Mouse (Mus musculus) regulatory T cell (primary cell): ENCODE data around the gene Glod5.
"Not testable (repeated sequence)": the region's sequence is repeated elsewhere in the genome, so short reads cannot be mapped to it uniquely, and the experiment has no call there.

Source experiments
- in situ Hi-C: fragments of 300-600 bp; cut with MboI, MseI; formaldehyde crosslinking; loops from one replicate; pipeline ENCODE4 v1.15.1; 2025; ENCODE audit warnings: high pct_unique_total_duplicates

Glod5 gene

DNA sequence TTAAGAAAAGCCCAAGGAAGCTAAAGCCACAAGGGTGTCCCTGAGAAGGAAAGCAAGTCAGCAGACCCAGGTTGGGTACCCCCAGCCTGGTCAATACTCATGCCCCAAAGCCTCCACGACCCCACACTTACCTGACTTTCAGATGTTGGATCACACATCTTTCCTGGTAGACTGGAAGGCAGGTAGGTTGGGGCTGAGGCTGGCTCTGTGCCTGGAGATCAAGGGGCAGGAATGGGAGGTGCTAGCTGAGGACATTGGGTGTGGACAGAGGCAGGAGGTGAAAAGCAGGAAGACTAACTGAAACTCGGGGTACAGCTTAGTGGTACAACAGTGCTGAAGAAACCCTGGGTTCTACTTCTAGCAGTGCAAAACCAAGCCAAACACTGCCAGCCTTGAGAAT lies at the start of gene Glod5:
Gene Glod5 (minus strand): TSS at position 207 of the 400 bp plus-strand sequence.
- in situ Hi-C loops = no loop called here

DNA sequence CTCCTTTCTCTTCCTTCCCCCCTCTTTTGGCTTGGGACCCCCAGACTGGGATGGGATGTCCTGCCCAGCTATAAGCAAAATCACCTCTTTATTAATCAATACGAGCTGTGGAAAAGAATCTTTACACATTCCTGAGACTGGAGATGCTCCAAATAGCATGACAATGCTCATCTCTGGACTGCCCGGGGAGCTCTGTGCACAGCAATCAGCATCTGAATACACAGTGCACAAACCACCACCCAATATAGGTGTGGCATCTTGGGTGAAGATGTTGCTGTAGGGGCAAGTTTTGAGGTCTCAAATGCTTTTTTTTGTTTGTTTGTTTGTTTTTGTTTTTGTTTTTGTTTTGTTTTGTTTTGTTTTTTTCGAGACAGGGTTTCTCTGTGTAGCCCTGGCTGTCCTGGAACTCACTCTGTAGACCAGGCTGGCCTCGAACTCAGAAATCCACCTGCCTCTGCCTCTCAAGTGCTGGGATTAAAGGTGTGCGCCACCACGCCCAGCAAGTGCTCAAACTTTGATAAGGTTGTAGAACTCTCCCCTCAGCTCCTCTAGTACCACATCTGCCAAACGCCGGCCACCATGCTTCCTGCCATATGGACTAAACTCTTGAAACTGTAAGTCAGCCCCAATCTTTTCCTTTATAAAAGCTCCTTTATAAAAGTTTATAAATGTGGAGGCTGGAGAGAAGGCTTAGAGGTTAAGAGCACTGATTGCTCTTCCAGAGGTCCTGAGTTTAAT lies 32.9 kb upstream of the Glod5 start:
- in situ Hi-C loops = not testable (repeated sequence)

DNA sequence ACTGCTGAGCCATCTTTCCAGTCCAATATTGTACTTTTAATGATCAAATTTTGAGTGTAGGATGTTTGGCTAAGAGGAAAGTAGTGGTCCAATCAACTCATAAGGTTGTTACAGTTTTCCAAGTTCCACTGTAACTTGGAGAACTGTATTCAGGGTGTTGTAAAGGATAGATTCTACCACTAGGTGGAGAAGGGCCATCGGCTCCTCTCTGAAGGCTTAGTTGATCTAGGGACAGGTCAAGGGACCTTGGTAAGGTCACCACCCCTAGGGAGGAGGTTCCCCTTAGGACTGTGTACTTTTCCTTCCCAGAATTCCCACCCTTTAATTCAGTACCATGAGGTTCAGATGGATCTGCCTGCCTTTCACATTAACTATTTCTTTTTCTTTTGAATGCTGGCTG lies 14.7 kb upstream of the Glod5 start:
- in situ Hi-C loops = no loop called here

DNA sequence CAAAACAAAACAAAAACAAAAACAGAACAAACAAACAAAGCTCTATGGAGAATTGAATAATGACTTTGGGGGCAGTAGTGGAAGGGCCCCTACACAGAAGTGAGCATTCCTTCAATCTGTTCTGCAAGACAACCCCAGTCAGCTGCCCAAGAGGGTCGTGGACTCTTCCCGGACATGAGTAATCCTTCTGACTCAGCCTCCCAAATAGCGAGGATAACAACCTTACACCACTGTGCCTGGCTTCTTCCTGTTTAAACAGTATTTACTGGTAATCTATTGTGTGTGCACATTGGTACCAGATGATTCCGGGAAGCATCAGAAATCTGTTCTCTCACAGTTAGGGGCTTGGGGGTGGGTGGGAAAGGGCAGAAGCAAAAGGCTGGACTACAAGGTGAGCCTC lies 8.5 kb upstream of the Glod5 start:
- in situ Hi-C loops = no loop called here

DNA sequence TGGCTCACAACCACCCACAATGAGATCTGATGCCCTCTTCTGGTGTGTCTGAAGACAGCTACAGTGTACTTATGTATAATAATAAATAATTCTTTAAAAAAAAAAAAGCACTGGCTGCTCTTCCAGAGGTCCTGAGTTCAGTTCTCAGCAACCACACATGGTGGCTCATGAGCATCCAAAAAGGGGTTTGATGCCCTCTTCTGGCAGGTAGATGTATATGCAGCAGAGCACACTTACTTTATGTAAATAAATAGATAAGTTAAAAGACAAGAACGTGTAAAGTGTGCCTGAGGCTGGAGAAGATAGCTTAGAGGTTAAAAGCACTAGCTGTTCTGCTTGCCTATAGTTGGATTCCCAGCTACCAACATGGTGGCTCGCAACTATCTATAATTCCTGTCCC lies 6.5 kb upstream of the Glod5 start:
- in situ Hi-C loops = loop anchor here (5.0 kb wide), 1 partner anchor 112 kb away; no protein-coding TSS in a partner anchor

DNA sequence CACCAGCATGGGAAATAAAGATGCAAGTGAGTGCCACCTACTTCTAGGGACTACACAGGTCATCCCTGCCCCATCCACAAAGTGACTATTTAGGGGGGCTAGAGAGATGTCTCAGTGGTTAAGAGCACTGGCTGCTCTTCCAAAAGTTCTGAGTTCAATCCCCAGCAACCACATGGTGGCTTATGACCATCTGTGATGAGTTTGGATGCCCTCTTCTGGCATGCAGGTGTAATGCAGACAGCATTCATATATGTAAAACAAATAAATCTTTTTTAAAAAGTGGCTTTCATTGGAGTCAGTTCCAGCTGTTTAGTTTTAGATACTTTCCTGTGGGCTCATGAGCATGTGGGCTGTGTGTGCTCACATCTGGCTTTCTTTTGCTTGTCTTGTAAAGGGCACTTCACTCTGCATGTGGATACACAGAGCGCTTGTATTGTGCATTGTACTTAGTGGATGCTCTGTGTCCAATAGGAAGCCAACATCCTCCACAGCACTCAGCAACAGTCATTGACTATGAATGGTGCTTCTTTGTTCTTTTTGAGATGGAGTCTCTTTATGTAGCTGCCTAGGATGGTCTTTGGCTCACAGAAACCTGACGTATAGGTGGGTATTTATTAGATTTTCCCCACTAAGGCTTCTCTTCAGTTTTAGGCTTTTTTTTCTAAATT lies 2.0 kb upstream of the Glod5 start:
- in situ Hi-C loops = loop anchor here (5.0 kb wide), 1 partner anchor 108 kb away; no protein-coding TSS in a partner anchor

DNA sequence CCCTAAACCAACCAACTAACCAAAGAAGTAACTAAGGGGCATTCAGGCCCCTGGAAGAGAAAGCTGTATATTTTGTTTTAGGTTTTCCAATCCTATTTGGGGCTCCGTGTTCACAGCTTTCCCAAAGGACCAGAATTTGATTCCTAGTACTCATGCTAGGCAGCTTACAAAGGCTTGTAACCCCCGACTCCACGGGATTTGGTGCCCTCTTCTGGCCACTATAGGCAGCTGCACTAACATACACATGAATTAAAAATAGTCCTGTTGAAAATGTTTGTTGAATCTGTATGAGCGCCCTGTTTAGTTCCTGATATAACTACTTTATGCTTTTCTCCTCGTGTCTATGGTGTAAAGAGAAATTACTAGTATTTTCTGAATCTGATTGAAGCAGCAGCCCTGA lies 1.1 kb downstream of the Glod5 start:
- in situ Hi-C loops = no loop called here

DNA sequence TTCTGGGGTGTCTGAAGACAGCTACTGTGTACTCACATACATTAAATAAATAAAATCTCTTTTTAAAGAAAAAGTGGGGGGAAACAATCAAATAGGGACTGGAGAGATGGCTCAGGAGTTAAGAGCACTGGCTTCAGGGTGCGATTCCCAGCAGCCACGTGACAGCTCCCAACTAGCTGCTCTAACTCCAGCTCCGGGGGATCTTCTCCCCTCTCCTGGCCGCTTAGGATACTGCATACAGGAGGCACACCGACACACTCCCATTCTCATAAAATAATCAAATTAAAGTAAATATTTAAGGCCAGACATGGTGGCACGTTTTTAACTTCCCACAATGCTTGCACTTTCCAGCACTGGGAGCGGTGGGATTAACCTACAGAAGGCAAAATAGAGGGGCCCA lies 2.6 kb downstream of the Glod5 start:
- in situ Hi-C loops = not testable (repeated sequence)

DNA sequence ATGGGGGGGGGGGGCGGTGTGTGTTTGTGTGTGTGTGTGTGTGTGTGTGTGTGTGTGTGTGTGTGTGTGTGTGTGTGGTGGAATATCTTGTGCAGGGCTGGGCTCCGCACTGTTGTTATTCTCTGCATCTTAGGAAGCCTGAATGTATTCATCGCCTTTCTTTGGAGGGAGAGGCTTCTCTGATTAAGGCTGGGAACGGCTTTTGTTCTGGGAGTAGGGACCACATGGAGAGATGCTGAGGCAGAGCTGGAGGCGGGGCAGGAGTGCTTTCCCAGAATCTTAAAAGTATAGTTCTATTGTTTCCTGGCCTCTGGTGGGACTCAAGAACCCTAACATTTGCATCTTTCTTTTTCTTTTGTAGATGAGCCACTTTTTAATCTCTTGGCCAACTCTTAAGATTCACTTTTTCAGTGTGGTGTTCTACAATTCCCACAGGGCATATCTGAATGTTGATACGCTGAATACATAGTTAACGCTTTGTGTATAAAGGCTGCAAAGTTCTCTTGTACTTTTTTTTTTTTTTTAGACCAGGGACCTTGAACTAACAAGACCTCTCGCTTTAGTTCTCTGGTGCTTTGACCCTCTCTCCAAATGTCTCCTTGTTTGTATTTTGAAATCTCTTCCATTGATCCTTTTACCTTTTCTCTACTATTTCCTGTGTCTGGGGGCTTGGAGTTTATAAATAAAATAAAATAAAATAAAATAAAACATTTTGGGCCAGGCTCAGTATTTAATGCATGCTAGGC lies 4.5 kb downstream of the Glod5 start:
- in situ Hi-C loops = no loop called here

DNA sequence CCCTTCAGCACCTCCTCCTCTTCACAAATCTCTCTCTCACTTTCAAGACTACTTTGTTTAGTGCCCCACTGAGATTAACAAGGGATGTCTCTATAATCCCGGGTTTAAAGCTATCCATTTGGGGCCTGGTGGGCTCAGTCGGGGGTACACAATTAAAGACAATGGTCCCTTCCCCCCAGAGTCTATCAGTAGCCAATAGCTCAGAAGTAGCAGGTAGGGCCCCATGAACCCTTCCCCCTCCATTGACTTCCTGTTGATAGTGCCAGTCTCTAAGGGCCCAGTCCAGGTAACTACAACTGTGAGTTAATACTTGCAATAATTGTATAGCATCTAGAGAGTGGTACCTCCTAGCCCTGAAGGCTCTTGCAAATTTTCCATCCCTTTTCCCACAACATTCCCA lies 5.1 kb downstream of the Glod5 start:
- in situ Hi-C loops = no loop called here

DNA sequence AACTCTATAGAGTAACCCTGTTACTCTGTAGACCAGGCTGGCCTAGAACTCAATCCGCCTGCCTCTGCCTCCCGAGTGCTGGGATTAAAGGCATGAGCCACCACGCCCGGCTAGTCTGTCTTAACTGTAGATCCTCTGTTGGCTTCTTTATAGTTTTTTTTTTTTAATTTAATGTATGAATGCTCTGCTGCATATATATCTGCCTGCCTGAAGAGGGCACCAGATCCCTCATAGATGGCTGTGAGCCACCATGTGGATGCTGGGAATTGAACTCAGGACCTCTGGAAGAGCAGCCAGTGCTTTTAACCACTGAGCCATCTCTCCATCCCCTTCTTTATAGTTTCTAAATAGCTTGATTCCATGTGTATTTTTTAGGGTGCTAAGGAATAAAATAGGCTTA lies 8.9 kb downstream of the Glod5 start:
- in situ Hi-C loops = not testable (repeated sequence)

DNA sequence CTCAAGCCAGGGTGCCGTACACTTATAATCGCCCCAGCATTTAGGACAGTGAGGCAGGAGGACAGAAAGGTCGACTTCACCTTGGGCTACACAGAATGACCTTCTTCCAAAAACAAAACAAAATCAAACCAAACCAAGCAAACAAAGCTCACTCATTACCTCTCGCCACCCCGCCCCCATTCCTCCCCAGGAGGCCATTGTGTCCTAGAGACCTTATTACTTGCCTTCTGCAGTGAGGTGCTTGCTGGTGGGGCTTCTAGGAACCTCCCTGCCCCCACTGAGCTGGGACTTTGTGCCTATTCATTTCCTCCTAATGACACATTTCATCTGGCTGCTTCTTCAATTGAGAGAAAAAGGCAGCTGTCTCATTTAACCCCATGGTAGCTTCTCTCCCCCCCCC lies 9.7 kb downstream of the Glod5 start:
- in situ Hi-C loops = no loop called here

DNA sequence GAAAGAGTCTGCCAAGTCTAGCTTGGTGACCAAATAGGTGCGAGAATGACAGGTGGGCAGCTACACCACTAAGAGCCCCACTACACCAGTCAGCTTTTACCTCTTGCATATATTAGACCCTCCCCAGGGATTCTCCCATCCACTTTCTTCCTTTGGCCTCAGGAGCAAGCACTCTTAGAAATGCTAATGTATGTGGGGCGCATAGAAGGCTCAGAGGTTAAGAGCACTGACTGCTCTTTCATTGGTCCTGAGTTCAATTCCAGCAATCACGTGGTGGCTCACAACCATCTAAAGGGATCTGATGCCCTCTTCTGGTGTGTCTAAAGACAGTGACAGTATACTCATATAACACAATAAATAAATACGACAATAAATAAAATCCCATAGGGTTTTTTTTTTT lies 15.3 kb downstream of the Glod5 start:
- in situ Hi-C loops = no loop called here

DNA sequence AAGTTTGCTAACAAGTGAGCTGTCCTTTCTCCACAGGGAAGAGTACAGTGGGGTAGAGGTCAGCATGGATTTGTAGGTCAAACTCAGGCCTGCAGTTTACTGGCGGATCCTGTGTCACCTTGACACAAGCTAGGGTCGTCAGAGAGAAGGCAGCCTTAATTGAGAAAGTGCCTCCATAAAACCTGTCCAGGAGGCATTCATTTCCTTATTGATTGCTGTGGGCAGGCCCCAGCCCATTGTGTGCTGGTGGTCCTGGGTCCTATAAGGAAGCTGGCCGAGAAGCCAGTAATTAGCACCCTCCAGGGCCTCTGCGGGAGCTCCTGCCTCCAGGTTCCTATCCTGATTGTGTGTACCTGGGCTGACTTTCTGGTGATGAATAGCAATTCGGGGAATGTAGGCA lies 16.3 kb downstream of the Glod5 start:
- in situ Hi-C loops = no loop called here

DNA sequence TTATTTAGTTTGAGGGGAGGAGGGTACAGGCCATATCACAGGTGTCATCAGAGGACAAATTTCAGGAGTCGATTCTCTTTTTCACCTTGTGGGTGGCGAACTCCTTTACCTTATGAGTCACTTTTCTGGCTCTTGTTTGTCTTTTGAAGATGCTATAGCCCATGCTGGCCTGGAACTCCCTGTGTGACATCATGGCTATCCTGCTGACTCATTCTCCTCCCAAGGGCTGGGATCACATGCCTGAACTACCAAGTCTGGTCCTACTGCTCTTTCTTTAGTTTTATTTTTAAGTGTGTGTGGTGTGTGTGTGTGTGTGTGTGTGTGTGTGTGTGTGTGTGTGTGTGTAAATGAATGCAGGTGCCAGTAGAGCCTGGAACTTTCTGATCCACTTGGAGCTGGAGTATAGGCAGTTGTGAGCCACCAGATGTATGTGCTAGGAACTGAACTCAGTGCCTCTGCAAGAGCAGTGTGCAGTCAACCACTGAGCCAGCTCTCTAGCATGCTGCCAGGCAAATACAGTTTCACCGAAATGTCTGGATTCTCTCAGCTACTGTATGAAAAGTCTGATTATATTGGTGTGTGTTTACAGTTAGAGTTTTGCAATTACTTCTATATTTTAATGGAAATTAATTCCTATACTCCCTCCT lies 17.6 kb downstream of the Glod5 start:
- in situ Hi-C loops = no loop called here

DNA sequence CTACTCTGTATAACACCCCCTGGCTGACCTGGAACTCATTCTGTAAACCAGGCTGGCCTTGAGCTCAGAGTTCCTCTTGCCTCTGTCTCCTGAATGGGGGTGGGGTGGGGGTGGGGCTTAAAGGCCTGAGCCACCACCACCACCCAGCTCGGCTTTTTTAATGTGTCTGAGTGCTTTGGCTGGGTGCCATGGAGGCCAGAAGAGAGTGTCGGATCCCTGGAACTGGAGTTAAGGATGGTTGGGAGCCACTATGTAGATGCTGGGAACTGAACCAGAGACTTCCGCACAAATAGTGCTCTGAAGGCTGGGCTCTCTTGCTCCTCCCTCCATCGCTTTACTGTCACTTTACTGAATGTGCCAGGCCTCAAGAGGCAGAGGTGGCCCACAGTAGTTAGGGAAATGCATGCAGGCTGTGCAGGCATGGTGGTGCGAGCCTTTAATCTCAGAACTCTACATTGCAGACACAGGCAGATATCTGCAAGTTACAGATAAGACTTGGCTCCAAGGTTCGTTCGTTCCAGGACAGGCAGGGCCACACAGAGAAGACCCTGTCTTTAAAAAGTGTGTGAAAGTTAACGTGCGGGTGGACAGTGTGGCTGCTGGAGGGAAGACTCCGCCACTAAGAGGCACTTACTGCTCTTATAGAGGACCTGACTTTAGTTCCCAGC lies 25.1 kb downstream of the Glod5 start:
- in situ Hi-C loops = no loop called here

DNA sequence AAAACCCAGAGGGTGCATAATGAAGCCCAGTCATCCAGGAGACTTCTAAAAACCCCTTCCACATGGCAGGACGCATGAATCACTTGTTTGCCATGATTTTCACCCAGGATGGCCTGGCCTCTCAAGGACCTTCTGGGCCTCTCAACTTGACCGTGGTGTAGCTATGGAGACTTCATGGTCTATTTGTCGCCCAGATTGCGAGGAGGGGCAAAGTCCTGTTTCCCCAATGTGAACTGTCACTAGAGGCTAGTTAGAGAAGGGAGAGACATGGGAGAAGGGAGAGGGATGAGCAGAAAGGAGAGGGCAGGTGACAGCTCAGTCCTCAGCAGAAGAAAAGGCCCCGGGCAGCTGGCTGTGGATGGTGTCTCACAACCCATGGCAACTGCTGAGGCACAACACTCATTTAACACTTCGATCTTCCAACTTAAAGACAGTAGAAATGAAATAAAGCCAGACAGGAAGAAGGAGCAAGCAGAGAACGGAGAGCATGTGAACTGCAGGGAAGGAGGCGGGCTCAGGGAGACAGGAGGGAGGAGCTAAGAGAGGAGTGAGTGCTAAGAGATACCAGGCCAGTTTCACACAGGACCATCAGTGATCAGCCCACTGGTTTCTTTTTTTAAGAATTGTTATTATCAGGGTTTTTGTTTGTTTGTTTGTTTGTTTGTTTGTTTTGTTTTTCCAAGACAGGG lies 25.8 kb downstream of the Glod5 start:
- in situ Hi-C loops = no loop called here

DNA sequence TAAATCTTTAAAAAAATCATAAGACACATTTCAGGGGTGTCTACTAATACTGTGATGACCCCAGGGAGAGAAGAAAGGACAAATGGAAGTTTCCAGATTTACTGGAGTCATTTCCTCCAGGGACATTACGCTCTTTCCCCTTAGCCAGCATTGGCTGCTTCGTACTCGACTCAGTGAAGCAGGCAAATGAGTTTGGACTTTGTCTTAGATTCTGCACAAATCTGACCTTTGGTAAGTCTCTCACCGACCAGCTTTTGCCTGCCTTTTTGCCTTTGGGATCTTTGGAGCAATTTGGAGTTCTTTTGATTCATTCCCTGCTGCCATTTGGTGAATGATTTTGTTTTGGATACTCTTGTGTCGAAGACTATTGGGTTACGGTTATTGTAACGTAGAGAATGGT lies 36.9 kb downstream of the Glod5 start:
- in situ Hi-C loops = no loop called here

DNA sequence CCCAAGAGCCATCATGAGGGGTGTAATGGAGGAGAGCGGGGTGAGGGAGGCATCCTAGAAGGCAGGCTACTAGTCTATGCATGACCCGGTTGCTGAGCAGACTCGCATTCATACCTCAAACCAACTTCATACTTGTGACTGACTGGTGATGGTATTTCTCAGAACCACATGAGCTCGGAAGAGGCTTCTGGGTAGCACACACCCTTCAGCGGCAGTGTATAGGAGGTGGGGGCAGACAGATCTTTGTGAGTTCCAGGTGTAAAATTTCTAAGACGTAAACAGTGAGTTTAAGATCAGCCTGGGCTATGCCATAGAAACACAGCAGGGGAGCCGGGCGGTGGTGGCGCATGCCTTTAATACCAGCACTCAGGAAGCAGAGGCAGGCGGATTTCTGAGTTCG lies 40.4 kb downstream of the Glod5 start, which contains the start of gene Gata1:
Gene Gata1 (minus strand): TSS at position 180 of the 400 bp plus-strand sequence.
- in situ Hi-C loops = no loop called here

DNA sequence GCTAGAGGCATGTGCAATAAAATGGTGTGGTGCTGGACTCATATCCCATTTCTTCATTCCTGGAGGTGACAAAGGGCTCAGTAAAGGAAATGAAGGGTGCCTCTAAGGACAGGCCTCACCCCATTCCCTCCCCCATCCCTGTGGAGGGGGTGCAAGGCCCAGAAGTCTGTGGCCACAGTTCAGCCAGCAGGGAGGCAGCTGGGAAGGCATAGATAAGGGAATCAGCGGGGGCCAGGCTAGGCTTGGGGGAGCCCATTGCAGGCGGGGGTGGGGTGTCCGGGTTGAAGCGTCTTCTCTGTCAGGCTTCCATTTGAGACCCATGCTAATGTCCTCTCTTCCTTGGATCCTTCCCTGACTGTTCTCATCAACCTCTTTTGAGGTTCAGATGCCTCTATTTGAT lies 47.0 kb downstream of the Glod5 start:
- in situ Hi-C loops = no loop called here

DNA sequence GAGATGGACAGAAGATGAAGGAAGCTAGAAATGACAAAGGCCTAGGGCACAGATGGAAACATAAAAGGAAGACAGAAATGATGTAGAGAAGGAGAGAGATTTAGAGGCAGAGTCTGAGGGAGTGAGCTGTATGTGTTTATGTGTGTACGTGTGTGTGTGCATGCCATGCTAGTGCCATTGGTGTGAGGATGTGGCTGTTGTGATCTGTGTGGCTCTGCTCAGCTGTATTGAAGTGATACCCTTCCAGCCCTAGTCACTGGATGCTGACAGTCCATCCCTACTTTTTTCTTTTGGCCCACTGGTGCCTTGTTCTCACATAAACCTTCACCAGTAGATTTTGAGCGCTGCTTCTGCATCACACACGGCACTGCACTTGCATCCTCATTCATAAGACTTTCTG lies 49.4 kb downstream of the Glod5 start:
- in situ Hi-C loops = no loop called here
